Mouse (Mus musculus) forebrain, postnatal 0 days (tissue): ENCODE measurements around the gene Sec24a. TPM values are rescaled to one million over a fixed set of nuclear protein-coding genes. Genes with fewer than 3 reads are reported as not detected.

Experiments used
- ATAC-seq: fragments of 200-750 bp; cut with Nextera tagmentation; 2 replicates; pipeline ENCODE4 v1.8.0; 2017; ENCODE audit warnings: mild to moderate bottlenecking, moderate library complexity
- DNase-seq: peaks from one replicate; pipeline ENCODE4 v3.0.0-alpha.2; 2015
- H3K27ac ChIP-seq: fragments of 300-500 bp; sonication (generic); 2 replicates; pipeline ENCODE4 v1.5.1; 2014; ENCODE audit warnings: low read depth, mild to moderate bottlenecking, antibody characterized with exemption, low read length, moderate library complexity, mixed read lengths
- H3K27me3 ChIP-seq: fragments of 300-500 bp; sonication (generic); 2 replicates; pipeline ENCODE4 v1.6.1; 2014; ENCODE audit warnings: mild to moderate bottlenecking, low read length, mixed read lengths; ENCODE audit not compliant: insufficient read depth
- H3K36me3 ChIP-seq: fragments of 300-500 bp; sonication (generic); 2 replicates; pipeline ENCODE4 v1.6.1; 2014; ENCODE audit warnings: mild to moderate bottlenecking, moderate library complexity; ENCODE audit not compliant: insufficient read depth
- H3K4me1 ChIP-seq: fragments of 300-500 bp; sonication (generic); 2 replicates; pipeline ENCODE4 v1.6.1; 2014; ENCODE audit warnings: antibody characterized with exemption; ENCODE audit not compliant: insufficient read depth
- H3K4me2 ChIP-seq: fragments of 300-500 bp; sonication (generic); 2 replicates; pipeline ENCODE4 v1.6.1; 2014; ENCODE audit warnings: low read depth, mild to moderate bottlenecking, moderate library complexity
- H3K4me3 ChIP-seq: fragments of 300-500 bp; sonication (generic); 2 replicates; pipeline ENCODE4 v1.5.1; 2014; ENCODE audit warnings: low read depth, low read length, mixed read lengths
- H3K9ac ChIP-seq: fragments of 300-500 bp; sonication (generic); 2 replicates; pipeline ENCODE4 v1.6.1; 2014; ENCODE audit warnings: mild to moderate bottlenecking
- H3K9me3 ChIP-seq: fragments of 300-500 bp; sonication (generic); 2 replicates; pipeline ENCODE4 v1.6.1; 2016; ENCODE audit warnings: low read length
- CTCF ChIP-seq: sonication (generic); IDR thresholded peaks from 2 replicates; pipeline ENCODE4 v1.5.1; 2016; ENCODE audit warnings: antibody characterized with exemption, control low read depth, low read depth
- WGBS: fragments of 180-500 bp; shearing (Covaris S2); extraction: QIAGEN DNeasy Blood & Tissue Kit; methylation state at CpG from one replicate; pipeline ENCODE4 v1.1.7; 2014; 5-methylcytosine and 5-hydroxymethylcytosine counted together
- polyA plus RNA-seq: library from polyadenylated mRNA; unstranded; fragments of >200 nt; fragmentation: Nextera tagmentation; extraction: Ambion mirVana; gene quantifications from 2 replicates; pipeline ENCODE4 v1.2.1, GENCODE M21; 2015
- total RNA-seq: library from RNA; depleted of rRNA; stranded (reverse); fragments of >200 nt; gene quantifications from 2 replicates; pipeline ENCODE4 v1.2.3, GENCODE M21; 2014

The Sec24a gene
- total and polyA plus RNA-seq, 2 experiments from 2014 or later = 9.3 to 12.6 TPM

DNA sequence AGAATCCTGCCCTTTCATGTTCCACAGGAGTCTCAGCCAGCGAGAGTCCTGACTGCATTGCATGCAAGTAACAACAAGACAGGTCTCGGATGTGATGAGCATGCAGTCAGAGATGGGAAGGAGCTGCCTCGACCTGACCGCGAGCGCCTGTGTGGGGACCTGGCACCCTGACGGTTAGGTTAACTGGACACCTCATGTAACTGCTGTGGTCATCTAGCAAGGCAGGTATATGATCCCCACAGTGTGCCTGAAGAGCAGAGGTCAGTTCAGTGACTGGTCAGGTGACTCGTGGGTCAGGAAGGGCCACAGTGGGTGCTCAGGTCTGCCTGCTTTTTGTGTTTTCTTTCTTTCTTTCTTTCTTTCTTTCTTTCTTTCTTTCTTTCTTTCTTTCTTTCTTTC, 81.5 kb downstream of the Sec24a start:
- ATAC-seq (no peak), DNase-seq (no peak)
- Histone ChIP-seq H3K9me3 (no peaks in the 10 kb centered on the region), H3K4me2 (no peak overlapping the region), H3K36me3 (peaks cover 4% of the 10 kb centered on the region; the same call in 1 of the 2 replicates), H3K27me3 (no peaks in the 10 kb centered on the region), H3K9ac (no peak overlapping the region), H3K4me1 (no peaks in the 10 kb centered on the region), H3K4me3 (no peak overlapping the region), H3K27ac (no peak overlapping the region)
- TF ChIP-seq CTCF = no peak
- 45% methylated on average over 8 of the region's 8 CpGs for WGBS

DNA sequence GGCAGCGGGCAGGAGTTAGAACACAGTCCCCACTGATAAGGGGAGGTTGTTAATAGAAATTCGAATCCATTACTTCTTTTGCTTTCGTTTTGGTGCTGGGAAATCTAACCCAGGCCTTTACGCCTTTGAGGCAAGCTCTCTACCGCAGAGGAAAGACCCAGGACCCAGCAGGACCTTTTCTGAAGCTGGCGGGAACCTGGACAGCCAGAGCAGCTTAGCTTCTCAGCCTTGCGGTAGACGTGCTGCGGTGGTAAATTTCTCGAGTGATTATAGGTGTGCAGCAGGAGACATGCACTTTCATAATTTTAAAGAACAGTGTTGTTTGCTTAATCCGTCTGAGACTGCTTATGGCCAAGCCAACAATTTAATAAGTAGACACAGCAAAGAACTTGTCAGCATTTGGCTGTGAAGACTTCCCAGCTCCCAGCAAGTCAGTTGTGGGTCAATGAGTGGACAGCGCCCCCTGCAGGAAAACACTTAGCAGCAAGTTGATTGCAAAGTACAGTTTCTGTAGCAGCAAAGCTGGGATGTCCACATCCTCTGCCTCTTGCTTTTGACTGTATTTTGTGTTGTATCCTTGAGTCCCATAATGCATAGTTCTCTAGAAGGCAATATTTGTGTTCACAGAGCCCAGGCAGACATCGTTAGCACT, 82.0 kb downstream of the Sec24a start:
- Histone ChIP-seq H3K27ac (no peak overlapping the region), H3K9me3 (no peaks in the 10 kb centered on the region), H3K4me2 (no peak overlapping the region), H3K4me1 (no peaks in the 10 kb centered on the region), H3K36me3 (peaks cover 4% of the 10 kb centered on the region; the same call in 1 of the 2 replicates), H3K4me3 (no peak overlapping the region), H3K9ac (no peak overlapping the region), H3K27me3 (no peaks in the 10 kb centered on the region)
- peak; percentile 91 for TF ChIP-seq CTCF
- ATAC-seq (no peak), DNase-seq (peak; percentile 84)
- WGBS = 33% methylated on average over 13 of the region's 13 CpGs

DNA sequence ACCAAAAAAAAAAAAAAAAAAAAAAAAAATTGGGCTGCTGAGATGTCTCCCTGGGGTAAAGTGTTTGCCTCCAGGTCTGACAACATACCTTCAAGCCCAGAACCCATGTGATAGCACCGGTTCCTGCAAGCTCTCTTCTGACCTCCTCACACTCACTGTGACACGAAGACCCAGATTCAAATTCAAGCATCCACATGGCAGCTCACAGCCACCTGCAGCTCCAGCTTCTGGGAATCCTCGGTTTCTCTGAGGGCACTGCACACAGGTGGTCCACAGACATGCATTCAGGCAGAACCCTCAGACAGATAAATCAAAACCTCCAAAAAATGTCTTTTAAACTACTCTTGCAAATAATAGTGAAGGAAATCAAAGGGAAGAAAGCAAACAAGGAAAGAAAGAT, 84.0 kb downstream of the Sec24a start:
- Histone ChIP-seq H3K9me3 (no peaks in the 10 kb centered on the region), H3K4me2 (no peak overlapping the region), H3K27ac (no peak overlapping the region), H3K9ac (no peak overlapping the region), H3K36me3 (no peaks in the 10 kb centered on the region), H3K4me3 (no peak overlapping the region), H3K4me1 (no peaks in the 10 kb centered on the region), H3K27me3 (no peaks in the 10 kb centered on the region)
- 82% methylated on average over 3 of the region's 3 CpGs for WGBS
- no peak for TF ChIP-seq CTCF
- DNase-seq (no peak), ATAC-seq (no peak)

DNA sequence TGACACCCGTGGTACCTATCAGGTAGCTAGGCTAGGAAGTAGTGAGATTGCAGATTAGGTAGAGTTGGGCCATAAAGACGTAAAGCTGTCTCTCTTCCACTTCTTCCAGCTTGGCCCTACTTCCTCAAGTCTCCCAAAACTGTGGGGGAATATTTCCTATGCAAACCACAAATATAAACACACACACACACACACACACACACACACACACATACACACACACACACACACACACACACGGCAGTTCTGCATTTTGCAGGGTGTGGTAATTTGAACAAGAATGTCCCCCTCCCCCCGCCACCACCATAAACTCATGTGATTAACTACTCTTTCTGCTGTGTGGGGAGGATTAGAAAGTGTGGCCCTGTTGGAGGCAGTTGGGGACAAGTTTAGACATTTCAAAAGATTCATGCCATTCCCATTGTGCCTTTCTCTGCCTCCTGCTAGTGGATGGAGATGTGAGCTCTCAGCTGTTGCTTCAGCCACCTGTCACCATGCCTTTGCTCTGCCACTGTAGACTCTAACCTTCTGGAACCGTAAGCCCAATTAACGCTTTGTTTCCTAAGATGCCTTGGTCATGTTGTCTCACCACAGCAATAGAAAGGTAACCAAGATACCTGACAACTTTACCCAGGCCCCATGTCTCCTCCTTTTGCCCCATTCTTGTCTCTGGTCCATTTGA, 85.6 kb downstream of the Sec24a start:
- H3K9me3 ChIP-seq = no peaks in the 10 kb centered on the region
- H3K36me3 ChIP-seq = no peaks in the 10 kb centered on the region
- no peaks in the 10 kb centered on the region for H3K4me1 ChIP-seq
- 72% methylated on average over 6 of the region's 6 CpGs for WGBS
- no peak overlapping the region for H3K9ac ChIP-seq
- no peak overlapping the region for H3K27ac ChIP-seq
- H3K4me3 ChIP-seq = no peak overlapping the region
- no peaks in the 10 kb centered on the region for H3K27me3 ChIP-seq
- H3K4me2 ChIP-seq = no peak overlapping the region
- no peak for DNase-seq
- TF ChIP-seq CTCF = no peak
- no peak for ATAC-seq

GRCm38 (mm10) chr11:51675386-51675785, 88.0 kb downstream of the Sec24a start:
- H3K4me1 ChIP-seq = no peaks in the 10 kb centered on the region
- no peak for ATAC-seq
- no peaks in the 10 kb centered on the region for H3K9me3 ChIP-seq
- no peak for TF ChIP-seq CTCF
- no peaks in the 10 kb centered on the region for H3K36me3 ChIP-seq
- no peak overlapping the region for H3K27ac ChIP-seq
- no peaks in the 10 kb centered on the region for H3K27me3 ChIP-seq
- H3K9ac ChIP-seq = no peak overlapping the region
- no peak overlapping the region for H3K4me3 ChIP-seq
- no peak overlapping the region for H3K4me2 ChIP-seq
- no peak for DNase-seq
- WGBS = 83% methylated on average over 5 of the region's 5 CpGs

DNA sequence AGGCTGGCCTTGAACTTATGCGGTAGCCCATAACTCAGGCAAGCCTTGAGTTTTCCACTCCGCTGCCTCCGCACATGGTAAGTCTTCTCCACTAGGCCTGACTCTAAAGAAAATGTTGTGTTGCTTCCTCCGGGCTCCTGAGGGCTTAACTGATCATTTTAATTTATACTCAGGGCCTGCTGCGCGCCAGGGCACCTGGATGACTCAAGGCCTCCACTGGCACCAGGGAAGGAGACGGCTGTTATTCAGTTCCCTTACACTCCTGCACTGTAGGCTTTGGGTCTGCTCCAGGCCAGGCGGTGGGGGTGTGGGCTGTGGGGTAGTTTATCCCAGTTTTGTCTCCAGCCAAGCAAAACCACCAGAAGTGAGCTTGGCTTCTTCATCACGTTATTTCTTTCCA, 90.1 kb downstream of the Sec24a start:
- Histone ChIP-seq H3K4me2 (no peak overlapping the region), H3K27ac (no peak overlapping the region), H3K4me3 (no peak overlapping the region), H3K9me3 (no peaks in the 10 kb centered on the region), H3K9ac (no peak overlapping the region), H3K27me3 (no peaks in the 10 kb centered on the region), H3K36me3 (no peaks in the 10 kb centered on the region), H3K4me1 (no peaks in the 10 kb centered on the region)
- ATAC-seq (no peak), DNase-seq (no peak)
- no peak for TF ChIP-seq CTCF
- WGBS = 75% methylated on average over 9 of the region's 9 CpGs

DNA sequence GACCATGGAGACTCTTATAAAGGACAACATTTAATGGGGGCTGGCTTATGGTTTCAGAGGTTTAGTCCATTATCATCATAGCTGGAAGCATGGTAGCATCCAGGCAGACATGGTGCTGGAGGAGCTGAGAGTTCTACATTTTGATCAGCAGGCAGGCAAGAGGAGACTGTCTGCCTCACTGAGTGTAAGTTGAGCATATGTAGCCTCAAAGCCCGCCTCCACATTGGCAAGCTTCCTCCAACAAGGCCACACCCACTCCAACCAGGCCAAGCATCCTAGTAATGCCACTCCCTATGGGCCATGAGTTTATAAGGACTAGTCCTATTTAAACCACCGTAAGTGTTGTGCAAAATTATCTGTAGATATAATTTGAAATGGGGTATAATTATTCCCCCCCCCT, 92.1 kb downstream of the Sec24a start:
- 74% methylated on average over 2 of the region's 2 CpGs for WGBS
- no peaks in the 10 kb centered on the region for H3K4me1 ChIP-seq
- no peaks in the 10 kb centered on the region for H3K36me3 ChIP-seq
- no peak overlapping the region for H3K27ac ChIP-seq
- DNase-seq (no peak), ATAC-seq (no peak)
- no peak for TF ChIP-seq CTCF
- no peak overlapping the region for H3K9ac ChIP-seq
- H3K4me2 ChIP-seq = no peak overlapping the region
- H3K9me3 ChIP-seq = no peaks in the 10 kb centered on the region
- H3K27me3 ChIP-seq = no peaks in the 10 kb centered on the region
- H3K4me3 ChIP-seq = no peak overlapping the region
